Mouse (Mus musculus): ENCODE data around the gene Ccdc32.

GRCm38 (mm10) chr2:118980841-118981240 is 48.4 kb downstream of the Ccdc32 start:
- no peak for TF ChIP-seq TAL1 (IDR thresholded peaks at IDR 0.05; ENCODE audit: low read length)
- TF ChIP-seq GATA1 (IDR thresholded peaks at IDR 0.05; ENCODE audit: low read length), result no peak

Measured in erythroblast, embryonic 14.5 days (primary cell).